Mouse (Mus musculus) B cell, adult 62 days (primary cell): ENCODE measurements around the gene Schip1. TPM values are rescaled to one million over a fixed set of nuclear protein-coding genes. Genes with fewer than 3 reads are reported as not detected.

Experiments used
- total RNA-seq: library from RNA; stranded (reverse); gene quantifications from 4 replicates; pipeline ENCODE4 v1.2.4, GENCODE M21; 2023

Schip1 gene
- total RNA-seq: not detected in 4 replicates

DNA sequence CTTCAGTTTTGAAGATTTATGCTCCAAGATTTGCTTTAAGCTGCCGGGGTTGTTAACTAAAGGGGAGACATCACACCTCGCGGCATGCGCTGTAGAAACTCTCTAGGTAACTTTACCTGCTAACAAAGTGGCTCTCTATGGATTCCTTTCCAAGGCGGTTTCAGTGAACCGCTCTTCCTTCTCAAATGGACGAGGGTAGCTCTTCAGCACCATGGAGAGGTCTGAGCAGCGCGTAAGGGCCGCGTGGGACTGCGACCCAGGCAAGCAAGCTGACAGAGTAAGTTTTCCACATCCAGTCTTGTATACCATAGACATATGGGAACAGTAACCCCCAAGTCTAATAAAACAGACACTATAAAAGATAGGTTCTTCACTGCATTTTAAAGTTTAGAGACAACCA, at the start of gene Schip1:
Schip1 (plus strand) TSS at position 72 of the 400 bp plus-strand sequence.

Other genes with a start within 250 kb of the Schip1 start
- not detected in 4 replicates for gene Iqcj, start 172.6 kb upstream of the Schip1 start, total RNA-seq
- not detected in 4 replicates for gene Iqschfp, start 172.6 kb upstream of the Schip1 start, total RNA-seq